Mouse (Mus musculus): ENCODE measurements around the gene Acbd3. TPM values are rescaled to one million over a fixed set of nuclear protein-coding genes. Genes with fewer than 3 reads are reported as not detected.

Acbd3 gene
- polyA plus RNA-seq, 1 experiment: 0.27 TPM

GRCm38 (mm10) chr1:180719483-180719882 is 6.4 kb upstream of the Acbd3 start:
- Histone ChIP-seq H3K27me3 (ENCODE audit: control insufficient read depth) (peaks cover 3% of the 10 kb centered on the region; the same call in 1 of the 2 replicates), H3K4me1 (ENCODE audit: control insufficient read depth) (peaks cover 27% of the 10 kb centered on the region), H3K9me3 (ENCODE audit: control insufficient read depth, low read length) (no peaks in the 10 kb centered on the region), H3K4me3 (replicated peaks) (no peak overlapping the region), H3K36me3 (ENCODE audit: control insufficient read depth) (no peaks in the 10 kb centered on the region)
- no peak for TF ChIP-seq TAL1 (IDR thresholded peaks at IDR 0.05; ENCODE audit: low read length)
- no peak for TF ChIP-seq GATA1 (IDR thresholded peaks at IDR 0.05; ENCODE audit: low read length)

DNA sequence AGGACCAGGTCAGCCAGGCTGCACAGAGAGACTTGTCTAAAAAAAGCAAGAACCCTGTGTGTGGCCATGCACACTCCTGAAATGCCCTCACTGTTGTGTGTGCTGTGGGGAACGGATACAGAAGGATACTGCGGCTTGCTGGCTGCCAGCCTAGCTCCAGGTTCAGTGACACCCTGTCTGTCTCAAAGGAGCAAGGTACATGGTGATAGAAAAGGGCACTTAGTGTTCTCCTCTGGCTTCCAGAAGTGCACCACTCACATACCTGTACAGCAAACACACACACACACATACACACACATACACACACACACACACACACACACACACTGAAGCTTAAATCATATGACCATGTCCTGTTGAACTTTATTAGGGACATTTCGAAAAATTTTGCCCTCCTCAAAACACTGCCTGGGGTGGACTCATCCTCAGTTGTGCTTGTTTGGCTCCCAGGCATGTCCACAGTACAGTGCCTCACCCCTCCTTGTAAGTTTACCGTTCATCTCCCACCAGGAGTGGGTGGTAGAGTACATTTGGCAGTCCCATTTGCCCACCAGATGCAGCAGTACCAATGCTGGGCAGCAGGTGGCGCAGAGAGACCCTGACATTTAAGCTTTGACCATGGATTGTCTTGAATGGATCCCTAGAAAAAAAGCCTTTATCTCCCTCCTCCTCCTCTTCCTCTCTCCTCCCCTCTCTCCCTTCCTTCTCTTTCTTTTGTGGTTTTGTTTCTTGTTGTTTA is 5.7 kb upstream of the Acbd3 start:
- TF ChIP-seq GATA1 (IDR thresholded peaks at IDR 0.05; ENCODE audit: low read length) (no peak), TAL1 (IDR thresholded peaks at IDR 0.05; ENCODE audit: low read length) (no peak)

DNA sequence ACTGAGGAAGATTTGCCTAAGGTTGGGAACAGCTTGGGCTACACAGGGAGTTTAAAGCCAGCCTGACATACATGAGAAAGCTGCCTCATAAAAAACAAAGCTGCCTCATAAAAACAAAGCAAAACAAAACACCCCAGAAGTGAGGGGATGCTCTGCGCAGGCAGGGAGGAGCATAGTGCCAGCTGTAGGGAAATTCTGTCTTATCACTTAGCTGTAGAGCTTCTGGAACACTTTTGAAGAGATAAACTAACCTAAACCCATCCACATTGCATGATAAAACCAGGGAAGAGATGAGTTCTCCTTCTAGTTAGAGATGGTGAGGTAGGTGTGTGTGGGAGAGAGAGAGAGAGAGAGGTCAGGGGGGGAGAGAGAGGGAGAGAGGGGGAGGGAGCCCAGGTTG is 3.2 kb upstream of the Acbd3 start:
- Histone ChIP-seq H3K4me1 (ENCODE audit: control insufficient read depth) (peaks cover 53% of the 10 kb centered on the region), H3K27me3 (ENCODE audit: control insufficient read depth) (no peaks in the 10 kb centered on the region), H3K9me3 (ENCODE audit: control insufficient read depth, low read length) (no peaks in the 10 kb centered on the region), H3K36me3 (ENCODE audit: control insufficient read depth) (no peaks in the 10 kb centered on the region; the same call in 1 of the 2 replicates), H3K4me3 (replicated peaks) (peak overlapping the region; percentile 14)
- no peak for TF ChIP-seq GATA1 (IDR thresholded peaks at IDR 0.05; ENCODE audit: low read length)
- TF ChIP-seq TAL1 (IDR thresholded peaks at IDR 0.05; ENCODE audit: low read length): no peak

More for the DNA sequence above, 5.7 kb upstream of the Acbd3 start:
- H3K9me3 ChIP-seq (ENCODE audit: control insufficient read depth, low read length): no peaks in the 10 kb centered on the region
- H3K4me3 ChIP-seq (replicated peaks): no peak overlapping the region
- no peaks in the 10 kb centered on the region for H3K36me3 ChIP-seq (ENCODE audit: control insufficient read depth)
- H3K27me3 ChIP-seq (ENCODE audit: control insufficient read depth): no peaks in the 10 kb centered on the region
- H3K4me1 ChIP-seq (ENCODE audit: control insufficient read depth): peaks cover 33% of the 10 kb centered on the region

- no peaks in the 10 kb centered on the region; the same call in 1 of the 2 replicates for H3K36me3 ChIP-seq (ENCODE audit: control insufficient read depth)
- peaks cover 64% of the 10 kb centered on the region for H3K4me1 ChIP-seq (ENCODE audit: control insufficient read depth)
Observed at GRCm38 (mm10) chr1:180723701-180724238, 2.1 kb upstream of the Acbd3 start.

DNA sequence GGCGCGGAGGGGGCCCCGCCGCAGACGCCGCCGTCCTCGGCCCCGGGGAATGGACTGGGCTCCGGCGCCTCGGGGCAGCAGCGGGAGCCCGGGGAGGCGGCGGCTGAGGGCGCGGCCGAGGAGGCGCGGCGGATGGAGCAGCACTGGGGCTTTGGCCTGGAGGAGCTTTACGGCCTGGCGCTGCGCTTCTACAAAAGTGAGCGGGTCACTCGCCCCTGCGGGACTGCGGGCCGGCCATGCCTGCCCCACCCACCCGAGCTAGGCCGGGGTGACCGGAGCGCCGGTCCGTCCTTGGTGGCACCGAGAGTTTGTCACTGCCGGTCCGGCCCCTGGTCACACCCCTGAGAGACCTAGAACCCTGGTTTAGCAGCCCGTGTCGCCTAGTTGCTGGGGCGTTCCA is 340 bp downstream of the Acbd3 start:
- Histone ChIP-seq H3K4me1 (ENCODE audit: control insufficient read depth) (peaks cover 84% of the 10 kb centered on the region), H3K9me3 (ENCODE audit: control insufficient read depth, low read length) (no peaks in the 10 kb centered on the region), H3K27me3 (ENCODE audit: control insufficient read depth) (no peaks in the 10 kb centered on the region), H3K36me3 (ENCODE audit: control insufficient read depth) (peaks cover 4% of the 10 kb centered on the region), H3K4me3 (replicated peaks) (peak overlapping the region; percentile 99)
- no peak for TF ChIP-seq TAL1 (IDR thresholded peaks at IDR 0.05; ENCODE audit: low read length)
- no peak for TF ChIP-seq GATA1 (IDR thresholded peaks at IDR 0.05; ENCODE audit: low read length)

More at GRCm38 (mm10) chr1:180723701-180724238, 2.1 kb upstream of the Acbd3 start:
- H3K27me3 ChIP-seq (ENCODE audit: control insufficient read depth): no peaks in the 10 kb centered on the region
- H3K9me3 ChIP-seq (ENCODE audit: control insufficient read depth, low read length): no peaks in the 10 kb centered on the region
- no peak for TF ChIP-seq GATA1 (IDR thresholded peaks at IDR 0.05; ENCODE audit: low read length)
- no peak overlapping the region for H3K4me3 ChIP-seq (replicated peaks)

GRCm38 (mm10) chr1:180729231-180729630 is 3.4 kb downstream of the Acbd3 start:
- peaks cover 60% of the 10 kb centered on the region for H3K4me1 ChIP-seq (ENCODE audit: control insufficient read depth)
- no peaks in the 10 kb centered on the region for H3K27me3 ChIP-seq (ENCODE audit: control insufficient read depth)
- peaks cover 17% of the 10 kb centered on the region for H3K36me3 ChIP-seq (ENCODE audit: control insufficient read depth)
- H3K9me3 ChIP-seq (ENCODE audit: control insufficient read depth, low read length): no peaks in the 10 kb centered on the region
- TF ChIP-seq GATA1 (IDR thresholded peaks at IDR 0.05; ENCODE audit: low read length) (no peak), TAL1 (IDR thresholded peaks at IDR 0.05; ENCODE audit: low read length) (no peak)
- H3K4me3 ChIP-seq (replicated peaks): no peak overlapping the region

GRCm38 (mm10) chr1:180747827-180748226 is 22.0 kb downstream of the Acbd3 start:
- no peak for TF ChIP-seq GATA1 (IDR thresholded peaks at IDR 0.05; ENCODE audit: low read length)
- TF ChIP-seq TAL1 (IDR thresholded peaks at IDR 0.05; ENCODE audit: low read length): no peak
- no peaks in the 10 kb centered on the region for H3K27me3 ChIP-seq (ENCODE audit: control insufficient read depth)
- no peak overlapping the region for H3K4me3 ChIP-seq (replicated peaks)
- H3K36me3 ChIP-seq (ENCODE audit: control insufficient read depth): peaks cover 76% of the 10 kb centered on the region
- no peaks in the 10 kb centered on the region for H3K9me3 ChIP-seq (ENCODE audit: control insufficient read depth, low read length)
- H3K4me1 ChIP-seq (ENCODE audit: control insufficient read depth): no peaks in the 10 kb centered on the region

GRCm38 (mm10) chr1:180752115-180752514 is 26.3 kb downstream of the Acbd3 start:
- H3K36me3 ChIP-seq (ENCODE audit: control insufficient read depth): peaks cover 60% of the 10 kb centered on the region

GRCm38 (mm10) chr1:180754376-180754775 is 28.5 kb downstream of the Acbd3 start:
- TF ChIP-seq GATA1 (IDR thresholded peaks at IDR 0.05; ENCODE audit: low read length) (no peak), TAL1 (IDR thresholded peaks at IDR 0.05; ENCODE audit: low read length) (no peak)
- Histone ChIP-seq H3K4me1 (ENCODE audit: control insufficient read depth) (no peaks in the 10 kb centered on the region), H3K36me3 (ENCODE audit: control insufficient read depth) (peaks cover 41% of the 10 kb centered on the region), H3K27me3 (ENCODE audit: control insufficient read depth) (no peaks in the 10 kb centered on the region), H3K4me3 (replicated peaks) (no peak overlapping the region), H3K9me3 (ENCODE audit: control insufficient read depth, low read length) (no peaks in the 10 kb centered on the region)

More at GRCm38 (mm10) chr1:180752115-180752514, 26.3 kb downstream of the Acbd3 start:
- Histone ChIP-seq H3K4me1 (ENCODE audit: control insufficient read depth) (no peaks in the 10 kb centered on the region), H3K9me3 (ENCODE audit: control insufficient read depth, low read length) (no peaks in the 10 kb centered on the region), H3K27me3 (ENCODE audit: control insufficient read depth) (no peaks in the 10 kb centered on the region), H3K4me3 (replicated peaks) (no peak overlapping the region)
- no peak for TF ChIP-seq GATA1 (IDR thresholded peaks at IDR 0.05; ENCODE audit: low read length)
- no peak for TF ChIP-seq TAL1 (IDR thresholded peaks at IDR 0.05; ENCODE audit: low read length)
